Mouse (Mus musculus) limb, embryonic 12.5 days (tissue): ENCODE data around the gene Pla2g4f. TPM values are rescaled to one million over a fixed set of nuclear protein-coding genes. Genes with fewer than 3 reads are reported as not detected.
A peak's percentile ranks its signal among the peaks of the same experiment; 100 is the strongest.

Experiments used
- ATAC-seq: fragments of 200-750 bp; cut with Nextera tagmentation; 2 replicates; pipeline ENCODE4 v1.8.0; 2017; ENCODE audit warnings: low read depth, moderate TSS enrichment; ENCODE audit not compliant: insufficient number of reproducible peaks, insufficient read depth, low FRiP score, low TSS enrichment
- H3K27ac ChIP-seq: fragments of 300-500 bp; sonication (generic); 2 replicates; pipeline ENCODE4 v1.5.1; 2016; ENCODE audit warnings: mild to moderate bottlenecking, moderate library complexity
- H3K27me3 ChIP-seq: fragments of 300-500 bp; sonication (generic); 2 replicates; pipeline ENCODE4 v1.6.1; 2016; ENCODE audit warnings: mild to moderate bottlenecking, moderate library complexity
- H3K36me3 ChIP-seq: fragments of 300-500 bp; sonication (generic); 2 replicates; pipeline ENCODE4 v1.6.1; 2016; ENCODE audit warnings: mild to moderate bottlenecking, moderate library complexity
- H3K4me1 ChIP-seq: fragments of 300-500 bp; sonication (generic); replicated peaks from 2 replicates; pipeline ENCODE4 v1.6.1; 2016
- H3K4me2 ChIP-seq: fragments of 300-500 bp; sonication (generic); 2 replicates; pipeline ENCODE4 v1.6.1; 2016; ENCODE audit warnings: mild to moderate bottlenecking, moderate library complexity
- H3K4me3 ChIP-seq: fragments of 300-500 bp; sonication (generic); replicated peaks from 2 replicates; pipeline ENCODE4 v1.5.1; 2016; ENCODE audit warnings: mild to moderate bottlenecking
- H3K9ac ChIP-seq: fragments of 300-500 bp; sonication (generic); replicated peaks from 2 replicates; pipeline ENCODE4 v1.6.1; 2016; ENCODE audit warnings: mild to moderate bottlenecking, moderate library complexity
- H3K9me3 ChIP-seq: fragments of 300-500 bp; sonication (generic); 2 replicates; pipeline ENCODE4 v1.6.1; 2016; ENCODE audit warnings: mild to moderate bottlenecking, moderate library complexity
- WGBS: fragments of 180-500 bp; shearing (Covaris S2); methylation state at CpG from one replicate; pipeline ENCODE4 v1.1.7; 2016; 5-methylcytosine and 5-hydroxymethylcytosine counted together
- polyA plus RNA-seq: library from polyadenylated mRNA; unstranded; fragments of >200 nt; fragmentation: Nextera tagmentation; extraction: Ambion mirVana; gene quantifications from 2 replicates; pipeline ENCODE4 v1.2.1, GENCODE M21; 2016

Gene Pla2g4f
- 0.15 and 0.23 TPM in 2 replicates for polyA plus RNA-seq

- ATAC-seq, result no peak
- Histone ChIP-seq H3K36me3 (peaks cover 34% of the 10 kb centered on the region), H3K4me1 (no peaks in the 10 kb centered on the region), H3K9ac (no peak within 1 kb of the TSS), H3K9me3 (no peaks in the 10 kb centered on the region), H3K27me3 (no peaks in the 10 kb centered on the region), H3K27ac (no peak within 1 kb of the TSS), H3K4me3 (no peak within 1 kb of the TSS), H3K4me2 (no peak within 1 kb of the TSS)
- WGBS, result 43% methylated on average over 3 of the region's 3 CpGs
Measured at GRCm38 (mm10) chr2:120313976-120314375, at the start of gene Pla2g4f. Gene Pla2g4f, minus strand, starts transcription at chr2:120314165.

GRCm38 (mm10) chr2:120360425-120360824, 46.5 kb upstream of the Pla2g4f start:
- WGBS, result 81% methylated on average over 1 of the region's 1 CpGs
- no peak overlapping the region for H3K4me3 ChIP-seq
- no peaks in the 10 kb centered on the region for H3K4me1 ChIP-seq
- H3K36me3 ChIP-seq, result peaks cover 72% of the 10 kb centered on the region
- no peaks in the 10 kb centered on the region for H3K9me3 ChIP-seq
- no peaks in the 10 kb centered on the region for H3K27me3 ChIP-seq
- H3K4me2 ChIP-seq, result no peak overlapping the region
- no peak for ATAC-seq
- no peak overlapping the region for H3K9ac ChIP-seq
- no peak overlapping the region for H3K27ac ChIP-seq

GRCm38 (mm10) chr2:120352682-120353646, 39.0 kb upstream of the Pla2g4f start, which contains the start of gene Vps39:
Gene Vps39, minus strand, starts transcription at chr2:120353137.
- Histone ChIP-seq H3K4me3 (peak within 1 kb of the TSS; percentile 91), H3K27ac (peak within 1 kb of the TSS; percentile 73), H3K4me1 (peaks cover 13% of the 10 kb centered on the region), H3K36me3 (peaks cover 51% of the 10 kb centered on the region), H3K27me3 (no peaks in the 10 kb centered on the region), H3K9me3 (no peaks in the 10 kb centered on the region), H3K4me2 (peak within 1 kb of the TSS; percentile 69), H3K9ac (peak within 1 kb of the TSS; percentile 82)
- peak; percentile 96 for ATAC-seq
- 11% methylated on average over 44 of the region's 44 CpGs for WGBS

GRCm38 (mm10) chr2:120351321-120351720, 37.4 kb upstream of the Pla2g4f start:
- Histone ChIP-seq H3K4me2 (no peak overlapping the region), H3K4me1 (peaks cover 13% of the 10 kb centered on the region), H3K36me3 (peaks cover 50% of the 10 kb centered on the region), H3K9ac (no peak overlapping the region), H3K4me3 (no peak overlapping the region), H3K9me3 (no peaks in the 10 kb centered on the region), H3K27me3 (no peaks in the 10 kb centered on the region), H3K27ac (no peak overlapping the region)
- no peak for ATAC-seq
- 87% methylated on average over 5 of the region's 5 CpGs for WGBS

- Histone ChIP-seq H3K27ac (no peak overlapping the region), H3K36me3 (peaks cover 58% of the 10 kb centered on the region), H3K27me3 (no peaks in the 10 kb centered on the region), H3K4me1 (peaks cover 13% of the 10 kb centered on the region), H3K4me2 (no peak overlapping the region), H3K9me3 (no peaks in the 10 kb centered on the region), H3K4me3 (no peak overlapping the region), H3K9ac (no peak overlapping the region)
- WGBS, result 84% methylated on average over 9 of the region's 9 CpGs
- no peak for ATAC-seq
Measured at GRCm38 (mm10) chr2:120348120-120348519, 34.2 kb upstream of the Pla2g4f start.

- Histone ChIP-seq H3K36me3 (peaks cover 92% of the 10 kb centered on the region), H3K27me3 (no peaks in the 10 kb centered on the region), H3K9me3 (no peaks in the 10 kb centered on the region), H3K9ac (no peak overlapping the region), H3K4me2 (no peak overlapping the region), H3K4me1 (no peaks in the 10 kb centered on the region), H3K4me3 (no peak overlapping the region), H3K27ac (no peak overlapping the region)
- no peak for ATAC-seq
- 90% methylated on average over 1 of the region's 1 CpGs for WGBS
Measured at GRCm38 (mm10) chr2:120341741-120342140, 27.8 kb upstream of the Pla2g4f start.

- WGBS, result 82% methylated on average over 2 of the region's 2 CpGs
- H3K27me3 ChIP-seq, result no peaks in the 10 kb centered on the region
- H3K27ac ChIP-seq, result no peak overlapping the region
- no peak for ATAC-seq
- H3K4me1 ChIP-seq, result no peaks in the 10 kb centered on the region
- peaks cover 86% of the 10 kb centered on the region for H3K36me3 ChIP-seq
- no peak overlapping the region for H3K9ac ChIP-seq
- H3K4me3 ChIP-seq, result no peak overlapping the region
- H3K4me2 ChIP-seq, result no peak overlapping the region
- H3K9me3 ChIP-seq, result no peaks in the 10 kb centered on the region
Measured at GRCm38 (mm10) chr2:120337886-120338285, 23.9 kb upstream of the Pla2g4f start.

- H3K9ac ChIP-seq, result no peak overlapping the region
- WGBS, result 84% methylated on average over 4 of the region's 4 CpGs
- H3K27me3 ChIP-seq, result no peaks in the 10 kb centered on the region
- H3K36me3 ChIP-seq, result peaks cover 85% of the 10 kb centered on the region
- no peaks in the 10 kb centered on the region for H3K4me1 ChIP-seq
- no peak overlapping the region for H3K4me3 ChIP-seq
- no peak for ATAC-seq
- no peak overlapping the region for H3K4me2 ChIP-seq
- no peak overlapping the region for H3K27ac ChIP-seq
- no peaks in the 10 kb centered on the region for H3K9me3 ChIP-seq
Measured at GRCm38 (mm10) chr2:120331575-120331974, 17.6 kb upstream of the Pla2g4f start.

GRCm38 (mm10) chr2:120315077-120315476, 1.1 kb upstream of the Pla2g4f start:
- 62% methylated on average over 4 of the region's 4 CpGs for WGBS
- H3K9ac ChIP-seq, result no peak overlapping the region
- H3K4me3 ChIP-seq, result no peak overlapping the region
- H3K9me3 ChIP-seq, result no peaks in the 10 kb centered on the region
- no peak for ATAC-seq
- no peaks in the 10 kb centered on the region for H3K27me3 ChIP-seq
- H3K4me1 ChIP-seq, result no peaks in the 10 kb centered on the region
- no peak overlapping the region for H3K4me2 ChIP-seq
- H3K27ac ChIP-seq, result no peak overlapping the region
- peaks cover 42% of the 10 kb centered on the region for H3K36me3 ChIP-seq

- Histone ChIP-seq H3K9ac (no peak overlapping the region), H3K4me2 (no peak overlapping the region), H3K36me3 (peaks cover 39% of the 10 kb centered on the region), H3K27me3 (no peaks in the 10 kb centered on the region), H3K4me1 (no peaks in the 10 kb centered on the region), H3K27ac (no peak overlapping the region), H3K9me3 (no peaks in the 10 kb centered on the region), H3K4me3 (no peak overlapping the region)
- ATAC-seq, result no peak
- 71% methylated on average over 4 of the region's 4 CpGs for WGBS
Measured at GRCm38 (mm10) chr2:120314487-120314886, 522 bp upstream of the Pla2g4f start.

GRCm38 (mm10) chr2:120312276-120312825, 1.6 kb downstream of the Pla2g4f start:
- H3K27me3 ChIP-seq, result no peaks in the 10 kb centered on the region
- no peak overlapping the region for H3K4me2 ChIP-seq
- WGBS, result 82% methylated on average over 7 of the region's 7 CpGs
- no peak overlapping the region for H3K27ac ChIP-seq
- peaks cover 18% of the 10 kb centered on the region for H3K36me3 ChIP-seq
- H3K4me1 ChIP-seq, result no peaks in the 10 kb centered on the region
- no peak overlapping the region for H3K4me3 ChIP-seq
- no peak overlapping the region for H3K9ac ChIP-seq
- no peak for ATAC-seq
- H3K9me3 ChIP-seq, result no peaks in the 10 kb centered on the region
